Mouse (Mus musculus) kidney, adult 11 months (tissue): ENCODE results near the gene Vac14.

ENCODE experiments used
- DNase-seq: peaks from one replicate; pipeline ENCODE4 v3.0.0; 2022

The Vac14 gene

DNA sequence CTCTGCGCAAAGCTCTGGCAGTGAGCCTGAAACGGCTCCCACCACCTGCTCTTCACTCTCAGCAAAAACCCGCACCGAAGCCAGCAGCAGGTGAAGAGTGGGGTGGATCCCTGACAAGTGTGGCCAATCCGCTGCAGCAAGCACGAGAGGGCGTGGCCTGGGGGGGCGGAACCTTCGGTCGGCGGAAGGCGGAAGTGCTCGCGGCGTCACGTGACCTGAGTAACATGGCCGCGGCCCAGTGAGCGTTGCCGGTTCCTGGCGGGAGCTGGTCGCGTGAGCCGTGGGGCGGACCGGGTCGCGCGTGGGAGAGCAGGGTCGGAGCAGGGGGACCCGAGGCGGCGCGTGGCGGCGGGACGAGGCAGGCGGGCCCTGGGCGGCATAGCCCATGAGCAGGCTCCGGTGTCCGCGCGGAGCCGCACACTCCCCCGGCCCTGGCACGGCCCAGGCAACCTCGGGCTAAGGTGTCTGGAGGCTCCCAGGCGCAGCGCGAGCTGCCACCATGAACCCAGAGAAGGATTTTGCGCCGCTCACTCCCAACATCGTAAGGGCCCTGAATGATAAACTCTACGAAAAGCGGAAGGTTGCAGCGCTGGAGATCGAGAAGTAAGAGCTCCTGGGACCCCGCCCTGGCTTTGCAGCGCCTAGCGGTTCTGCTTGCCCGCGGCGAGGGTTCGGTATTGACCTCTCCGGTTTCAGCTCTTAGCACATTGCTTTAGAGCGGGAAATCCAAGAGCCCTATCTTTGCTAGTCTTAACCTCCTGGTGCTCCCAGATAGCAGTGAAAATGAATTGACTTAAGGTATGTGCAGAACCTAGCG lies at the start of gene Vac14:
TSS of gene Vac14 (plus strand) at position 195 of the 817 bp plus-strand sequence.
- DNase-seq, result peak; percentile 97

DNA sequence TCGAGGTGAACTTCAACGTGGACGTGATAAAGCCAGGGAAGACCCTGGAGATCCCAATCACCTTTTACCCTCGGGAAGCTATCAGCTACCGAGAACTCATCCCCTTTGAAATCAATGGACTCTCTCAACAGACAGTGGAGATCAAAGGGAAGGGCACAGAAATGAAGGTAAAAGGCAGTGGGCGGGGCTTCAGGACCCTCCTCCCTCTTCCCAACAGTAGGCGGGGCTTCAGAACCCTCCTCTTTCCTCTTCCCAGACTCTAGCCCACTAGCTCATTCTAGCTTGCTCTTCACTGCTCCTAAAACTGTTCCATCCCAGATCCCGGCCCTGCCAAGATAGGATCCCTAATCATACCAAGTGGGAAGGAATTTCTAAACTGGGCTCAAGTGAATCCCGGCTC lies 25.7 kb upstream of the Vac14 start:
- no peak for DNase-seq

DNA sequence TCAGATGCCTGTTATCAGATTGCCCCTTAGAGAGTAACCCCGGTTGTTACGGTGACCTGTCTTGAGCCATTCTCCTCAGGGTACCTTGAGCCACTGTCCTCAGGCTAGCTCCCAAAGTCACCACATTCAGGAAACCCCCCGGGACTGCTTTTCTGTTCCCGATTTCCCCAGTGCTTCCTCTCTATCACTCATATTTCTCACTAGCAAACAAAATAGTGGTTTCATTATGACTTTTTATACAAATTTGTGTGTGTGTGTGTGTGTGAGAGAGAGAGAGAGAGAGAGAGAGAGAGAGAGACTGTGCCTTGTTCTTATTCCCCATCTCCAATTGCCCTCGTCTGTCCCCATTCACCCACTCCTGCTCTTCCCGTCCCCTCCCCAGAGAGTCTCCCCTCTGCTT lies 24.2 kb upstream of the Vac14 start:
- DNase-seq, result no peak

- no peak for DNase-seq
These were observed 13.8 kb upstream of the Vac14 start for GRCm38 (mm10) chr8:110604556-110604955.

DNA sequence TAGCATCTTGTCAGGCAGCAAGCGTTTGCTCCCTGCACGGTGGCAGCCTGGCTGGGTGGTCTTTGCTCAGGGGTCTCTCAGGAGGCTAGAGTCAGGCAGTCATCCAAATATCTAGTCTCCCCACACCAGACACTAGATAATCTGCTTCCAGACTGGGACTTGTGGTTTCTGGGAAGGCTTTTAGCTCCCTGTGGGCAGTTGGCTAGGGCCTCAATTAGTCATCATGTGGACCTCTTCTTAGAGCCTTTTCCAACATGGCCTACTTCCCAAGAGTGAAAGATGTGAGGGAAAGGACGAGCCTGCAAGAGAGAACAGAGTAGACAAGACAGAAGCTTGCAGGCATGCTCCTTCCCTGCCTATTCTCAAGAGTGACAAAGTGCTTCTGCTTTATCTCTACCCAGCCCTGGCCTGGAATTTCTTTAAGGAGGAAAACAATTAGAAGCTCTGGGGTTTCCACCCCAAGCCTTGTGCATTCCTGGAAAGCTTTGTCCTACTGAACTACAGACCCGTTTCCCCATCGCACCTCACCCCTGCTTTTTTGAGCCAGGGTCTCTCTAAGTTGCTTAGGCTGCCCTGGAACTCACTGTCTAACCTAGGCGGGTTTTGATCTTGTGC lies 12.9 kb upstream of the Vac14 start:
- DNase-seq, result no peak

- no peak for DNase-seq
These were observed 2.7 kb upstream of the Vac14 start for GRCm38 (mm10) chr8:110615730-110616129.

DNA sequence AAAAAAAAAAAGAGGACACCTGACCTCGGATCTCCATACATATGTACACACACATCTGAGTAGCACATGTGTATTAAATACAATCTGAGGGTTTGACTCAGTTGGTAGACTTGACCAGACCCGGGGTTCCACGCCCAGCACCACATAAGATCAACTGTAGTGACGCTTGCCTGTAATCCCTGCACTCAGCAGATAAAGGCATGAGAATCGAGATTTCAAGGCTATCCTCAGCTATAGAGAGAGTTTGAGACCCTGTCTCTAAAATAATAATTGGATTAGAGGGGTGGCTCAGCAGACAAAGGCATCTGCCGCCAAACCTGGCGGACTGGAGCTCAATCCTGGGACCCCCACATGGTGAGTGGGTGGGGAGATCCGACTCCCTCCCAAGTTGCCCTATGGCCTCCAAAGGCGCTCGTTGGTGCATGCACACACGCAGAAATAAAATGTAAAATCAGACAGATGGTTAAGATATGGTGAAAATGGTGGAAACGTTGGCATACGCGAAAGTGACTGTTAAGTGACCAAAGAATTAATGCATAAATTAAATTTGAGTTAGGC lies 505 bp upstream of the Vac14 start:
- no peak for DNase-seq

DNA sequence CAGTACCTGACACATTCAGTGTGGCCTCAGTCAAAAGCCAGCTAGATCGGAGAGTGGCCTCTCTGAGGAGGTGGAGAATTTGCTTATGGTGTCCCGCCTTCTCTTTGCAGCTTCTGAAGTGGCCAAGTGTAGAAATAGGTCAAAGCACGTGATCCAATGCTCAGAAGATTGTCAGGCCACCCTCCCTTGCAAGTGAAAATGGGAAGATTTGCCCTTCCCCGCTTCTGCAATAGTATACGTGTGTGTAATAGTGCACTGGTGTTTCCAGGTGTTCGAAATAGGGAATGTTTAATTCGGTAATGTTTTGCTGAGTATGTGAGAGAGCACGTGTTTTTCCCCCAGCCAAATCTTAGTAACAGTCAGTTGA lies 806 bp downstream of the Vac14 start:
- DNase-seq, result no peak

- DNase-seq, result no peak
These were observed 1.5 kb downstream of the Vac14 start for GRCm38 (mm10) chr8:110619919-110620318.

DNA sequence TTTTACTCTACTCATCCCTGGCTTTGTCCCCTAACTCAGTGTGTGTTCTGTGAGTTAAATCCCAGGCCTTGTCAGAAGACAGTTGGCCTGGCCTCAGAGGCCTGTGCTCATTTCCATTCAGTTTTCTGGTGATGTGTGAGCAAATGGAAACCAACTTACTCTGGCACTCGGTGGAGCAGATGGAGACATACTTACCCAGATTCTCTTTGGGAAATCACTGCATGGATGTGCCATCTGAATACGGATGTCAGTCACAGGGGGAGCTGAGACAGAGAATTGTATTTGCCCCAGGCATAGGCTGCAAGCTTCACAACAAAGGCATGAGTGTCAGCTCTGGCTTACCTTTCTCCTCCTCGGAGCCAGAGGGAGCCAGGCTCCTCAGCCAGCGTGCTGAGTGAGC lies 8.0 kb downstream of the Vac14 start:
- no peak for DNase-seq

DNA sequence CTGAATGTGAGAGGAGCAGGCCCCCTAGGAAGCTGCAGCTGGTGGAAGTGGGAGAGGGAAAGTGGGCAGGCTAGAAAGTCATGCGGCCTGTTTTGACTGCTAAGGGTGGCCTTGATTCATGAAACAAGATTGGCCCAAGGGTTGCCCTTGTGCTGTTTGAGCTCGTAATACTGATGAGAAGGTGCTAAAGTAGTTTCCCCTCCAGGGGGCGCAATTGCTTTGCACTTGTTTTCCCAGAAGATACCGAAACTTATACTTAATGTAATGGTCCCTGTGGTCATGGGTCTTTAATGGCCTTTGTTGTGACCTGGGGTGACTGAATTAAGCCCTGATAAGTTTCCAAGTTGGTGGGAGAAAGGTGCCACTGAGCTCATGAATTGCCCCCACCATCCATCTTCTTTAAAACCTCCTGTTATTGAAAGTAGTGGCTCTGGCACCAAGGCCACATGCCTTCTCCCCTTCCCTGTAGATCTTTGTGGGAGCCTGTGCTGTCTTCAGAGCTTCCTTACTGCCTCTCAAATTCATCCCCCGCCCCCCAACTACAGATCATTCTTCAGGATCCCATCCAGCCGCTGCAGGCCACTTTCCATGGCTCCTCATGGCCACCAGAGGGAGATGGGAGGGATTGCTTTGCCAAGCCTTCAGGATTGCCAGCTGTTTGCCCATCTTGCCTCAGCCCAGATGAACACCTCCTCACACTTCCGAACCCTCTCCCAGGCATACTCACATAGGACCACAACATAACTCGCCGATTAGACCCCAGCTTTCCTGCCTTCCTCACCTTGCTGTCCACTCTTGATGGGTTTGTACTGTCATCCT lies 11.1 kb downstream of the Vac14 start:
- DNase-seq, result no peak

DNA sequence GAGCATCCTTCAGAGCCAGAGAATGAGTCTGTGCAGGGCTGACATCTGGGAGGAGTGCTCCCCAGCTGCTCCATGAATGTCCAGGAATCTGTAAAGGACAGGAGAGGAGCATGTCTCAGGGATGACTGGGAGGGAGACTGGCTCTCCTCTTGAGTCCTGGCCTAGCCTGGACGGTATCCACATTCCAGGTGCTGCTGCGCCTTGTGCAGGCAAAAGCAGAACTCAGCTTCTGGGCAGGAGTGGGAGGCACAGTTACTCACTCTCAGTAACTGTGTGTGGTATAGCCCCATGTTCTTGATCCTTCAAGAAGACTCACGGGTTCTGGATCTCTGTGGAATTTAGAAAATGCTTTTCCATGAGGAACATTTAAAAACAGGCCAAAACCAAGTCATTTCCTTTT lies 11.7 kb downstream of the Vac14 start:
- no peak for DNase-seq

- no peak for DNase-seq
These were observed 12.2 kb downstream of the Vac14 start for GRCm38 (mm10) chr8:110630571-110631071.

DNA sequence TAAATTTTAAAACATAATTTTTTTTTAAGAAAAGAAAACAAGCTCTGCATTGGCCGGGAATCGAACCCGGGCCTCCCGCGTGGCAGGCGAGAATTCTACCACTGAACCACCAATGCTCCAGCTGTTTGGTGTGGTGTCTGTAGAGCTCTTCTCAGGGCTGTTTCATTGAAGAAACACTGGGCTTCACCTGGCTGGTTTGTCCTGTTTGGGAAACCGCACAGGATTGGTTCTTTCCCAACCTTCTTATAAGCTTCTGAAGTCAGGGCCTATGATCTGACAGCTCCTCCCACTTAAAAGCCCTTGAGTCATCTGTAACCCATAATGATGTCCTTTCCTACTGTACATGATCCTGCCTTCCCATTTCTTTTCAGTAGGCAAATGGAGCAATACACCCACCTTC lies 12.8 kb downstream of the Vac14 start:
- DNase-seq, result no peak

GRCm38 (mm10) chr8:110633814-110634213 lies 15.4 kb downstream of the Vac14 start:
- DNase-seq, result no peak

DNA sequence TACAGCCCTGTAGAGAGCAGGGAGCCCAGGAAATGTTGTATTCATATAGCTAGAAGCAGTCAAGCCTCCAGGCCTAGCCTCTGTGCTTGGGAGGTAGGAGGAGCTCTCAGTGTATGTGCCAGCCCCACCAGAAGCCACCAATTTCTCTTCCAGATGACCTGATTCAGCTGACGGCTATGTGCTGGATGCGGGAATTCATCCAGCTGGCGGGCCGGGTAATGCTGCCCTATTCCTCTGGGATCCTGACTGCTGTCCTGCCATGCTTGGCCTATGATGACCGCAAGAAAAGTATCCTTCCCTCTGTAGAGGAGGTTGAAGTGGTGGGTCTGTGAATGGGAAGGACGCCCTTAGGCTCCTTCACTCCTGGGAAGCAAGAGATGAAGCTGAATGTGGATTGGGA lies 17.8 kb downstream of the Vac14 start:
- no peak for DNase-seq

DNA sequence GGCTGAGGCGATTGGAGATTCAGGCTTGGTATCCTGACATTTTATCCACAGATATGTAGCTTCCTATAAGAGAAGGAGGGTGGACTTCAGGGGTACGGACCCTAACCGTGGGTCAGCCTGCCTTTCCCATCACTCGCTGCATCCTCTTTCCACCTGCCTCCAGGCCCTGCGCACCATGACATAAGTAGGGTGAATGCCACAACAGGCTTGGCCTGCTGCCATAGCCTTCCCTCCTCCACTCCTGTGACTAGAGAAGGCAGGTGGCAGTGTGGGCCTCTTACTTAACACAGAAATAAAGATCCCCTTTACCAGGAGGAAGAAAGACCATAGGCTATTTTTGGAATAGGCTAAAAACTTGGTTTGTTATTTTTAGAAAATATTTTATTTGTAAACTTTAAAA lies 23.9 kb downstream of the Vac14 start:
- no peak for DNase-seq

- no peak for DNase-seq
These were observed 24.8 kb downstream of the Vac14 start for GRCm38 (mm10) chr8:110643177-110643576.

GRCm38 (mm10) chr8:110644422-110644821 lies 26.0 kb downstream of the Vac14 start:
- DNase-seq, result no peak

DNA sequence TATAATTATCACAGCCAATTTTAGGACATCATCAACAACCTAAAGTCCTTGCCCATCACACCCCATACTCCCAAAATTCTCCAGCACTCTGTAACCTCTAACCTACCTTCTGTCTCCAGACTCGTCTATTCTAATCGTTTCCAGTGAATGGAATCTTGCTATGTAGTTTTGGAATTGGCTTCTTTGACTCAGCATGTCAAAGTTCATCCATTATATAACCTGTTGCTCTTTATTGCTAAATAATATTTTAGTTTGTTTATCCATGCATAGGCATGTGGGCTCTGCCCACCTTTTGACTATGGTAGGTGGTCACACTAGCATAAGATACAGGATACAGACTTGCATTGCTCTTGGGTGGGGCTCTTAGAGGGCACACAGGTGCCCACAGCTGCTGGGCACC lies 26.5 kb downstream of the Vac14 start:
- DNase-seq, result no peak

- peak; percentile 55 for DNase-seq
These were observed 27.0 kb downstream of the Vac14 start for GRCm38 (mm10) chr8:110645340-110645739.

- peak; percentile 59 for DNase-seq
These were observed 27.7 kb downstream of the Vac14 start for GRCm38 (mm10) chr8:110646064-110646463.

DNA sequence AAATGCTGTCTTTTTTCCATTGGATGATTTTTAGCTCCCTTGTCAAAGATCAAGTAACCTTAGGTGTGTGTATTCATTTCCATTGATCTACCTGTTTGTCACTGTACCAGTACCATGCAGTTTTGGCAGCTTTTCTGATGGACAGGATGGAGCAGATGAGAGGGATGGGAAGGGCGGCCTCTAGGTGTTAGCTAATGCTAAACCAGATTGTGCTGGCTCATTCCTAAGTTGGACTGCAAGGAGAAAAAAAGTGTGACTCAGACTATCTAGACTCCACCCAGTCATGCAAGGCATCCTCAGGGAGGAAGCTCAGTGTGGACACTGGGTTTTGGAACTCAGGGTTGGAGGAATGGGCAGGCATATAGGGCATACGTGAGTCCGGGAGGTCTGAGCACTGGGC lies 30.2 kb downstream of the Vac14 start:
- no peak for DNase-seq
